Mouse (Mus musculus) cerebellum, postnatal 10 days (tissue): ENCODE data around the gene Cdk6.
"Not testable (repeated sequence)": the region's sequence is repeated elsewhere in the genome, so short reads cannot be mapped to it uniquely, and the experiment has no call there.

Experiments
- DNase-seq, 2 experiments: peaks; one replicate each; pipeline ENCODE4 v3.0.0; 2021; ENCODE audit warnings: mixed read lengths in 2 of 2

Cdk6 gene

GRCm38 (mm10) chr5:3345540-3345939 is 4.3 kb downstream of the Cdk6 start:
- not testable (repeated sequence) for DNase-seq

- not testable (repeated sequence) for DNase-seq
Measured at GRCm38 (mm10) chr5:3349393-3349792, 8.1 kb downstream of the Cdk6 start.

DNA sequence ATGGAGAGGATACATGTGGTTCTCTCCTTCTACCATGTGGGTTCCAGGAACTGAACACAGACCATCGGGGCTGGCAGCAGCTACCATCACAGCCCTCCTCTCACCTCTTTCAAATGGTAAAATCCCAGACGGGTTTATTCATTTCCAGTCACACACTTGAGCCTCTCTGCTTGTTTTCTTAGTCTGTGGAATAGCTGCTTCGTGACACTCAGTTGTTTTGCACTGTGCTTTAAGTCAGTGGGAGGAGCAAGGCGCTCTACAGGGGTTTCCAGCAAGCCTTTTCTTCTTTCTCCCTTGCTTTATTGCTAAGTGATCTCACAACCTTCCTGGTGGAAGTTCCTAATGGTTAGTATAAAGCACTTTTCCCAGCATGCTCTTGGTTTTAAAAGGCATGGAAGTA is 10.6 kb downstream of the Cdk6 start:
- DNase-seq: not testable (repeated sequence)

DNA sequence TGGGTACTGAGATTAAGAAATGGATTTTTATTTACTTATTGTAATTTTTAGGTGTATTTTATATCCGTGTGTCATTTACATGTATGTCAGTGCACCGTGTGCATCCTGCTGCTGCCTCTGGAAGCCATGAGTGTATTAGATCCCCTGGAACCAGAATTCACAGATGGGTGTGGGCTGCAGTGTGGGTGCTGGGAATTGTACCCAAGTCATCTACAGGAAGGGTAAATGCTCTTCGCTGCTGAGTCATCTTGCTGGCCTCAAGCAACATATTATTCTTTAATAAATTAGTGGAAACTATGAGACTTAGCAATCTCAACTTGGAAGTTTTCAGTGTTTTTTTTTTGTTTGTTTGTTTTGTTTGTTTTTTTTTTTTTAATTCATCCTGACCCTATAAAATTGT is 11.0 kb downstream of the Cdk6 start:
- DNase-seq: no peak

- DNase-seq: no peak
Measured at GRCm38 (mm10) chr5:3352827-3353226, 11.5 kb downstream of the Cdk6 start.

DNA sequence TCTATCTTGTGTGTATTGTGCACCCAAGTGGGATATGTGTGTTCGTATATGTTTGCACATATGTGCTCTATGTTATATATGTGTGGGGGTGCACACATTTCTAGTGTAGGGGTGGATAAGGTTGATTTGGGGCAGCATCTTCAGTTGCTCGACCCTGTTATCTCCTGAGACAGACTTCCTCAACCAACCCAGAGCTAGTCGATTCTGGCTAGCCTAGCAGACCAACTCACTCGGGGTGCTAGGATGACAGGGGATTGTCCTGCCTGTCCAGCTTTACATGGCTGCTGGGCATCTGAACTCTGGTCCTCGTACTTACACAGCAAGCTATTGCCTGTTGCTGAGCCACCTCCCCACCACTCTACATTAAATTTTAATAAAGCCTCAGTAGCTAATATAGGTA is 13.0 kb downstream of the Cdk6 start:
- DNase-seq: no peak

DNA sequence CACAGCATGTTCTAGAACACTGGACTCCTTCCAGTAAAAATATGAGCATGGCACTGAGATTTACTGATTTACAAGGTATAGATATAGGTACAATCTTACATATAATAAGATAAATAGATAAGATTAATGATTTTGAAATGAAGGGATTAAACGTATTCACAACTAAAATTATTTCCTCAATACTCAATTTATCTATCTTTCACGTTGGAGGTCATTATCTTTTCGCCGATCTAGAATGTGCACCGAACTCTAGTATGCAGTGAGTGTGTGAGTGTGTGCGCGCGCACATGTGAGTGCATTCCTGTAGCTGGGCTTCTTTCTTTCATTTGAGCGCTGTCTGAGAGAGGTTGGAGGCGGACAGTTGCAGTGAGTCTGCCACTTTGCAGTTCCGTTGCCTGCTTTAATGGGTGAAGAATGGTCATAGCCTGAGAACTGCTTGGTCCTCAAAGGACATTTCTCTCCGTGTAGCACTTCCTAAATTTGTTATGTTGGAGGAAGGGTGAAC is 13.8 kb downstream of the Cdk6 start:
- no peak for DNase-seq

GRCm38 (mm10) chr5:3355560-3356260 is 14.4 kb downstream of the Cdk6 start:
- peak; percentile 6 to 10 for DNase-seq

- DNase-seq: no peak
Measured at GRCm38 (mm10) chr5:3356261-3356778, 15.0 kb downstream of the Cdk6 start.

DNA sequence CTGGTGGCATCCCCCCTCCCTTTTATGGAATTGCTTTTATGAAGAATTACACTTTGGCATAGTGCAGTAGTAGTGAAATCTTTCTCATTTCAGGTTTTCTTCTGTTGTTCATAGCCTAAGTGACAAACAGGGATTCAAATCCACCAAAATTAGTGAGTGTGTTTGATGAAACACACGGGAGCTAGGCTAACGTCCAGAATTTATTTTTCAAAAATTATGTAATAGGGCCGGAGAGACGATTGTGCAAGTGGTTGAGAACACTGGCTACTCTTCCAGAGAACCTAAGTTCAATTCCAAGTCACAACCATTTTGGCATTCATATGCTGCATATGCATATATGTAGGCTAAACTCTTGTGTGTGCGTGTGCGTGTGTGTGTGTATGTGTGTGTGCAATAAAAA is 16.2 kb downstream of the Cdk6 start:
- DNase-seq: no peak

GRCm38 (mm10) chr5:3358687-3359520 is 17.6 kb downstream of the Cdk6 start:
- DNase-seq: no peak

DNA sequence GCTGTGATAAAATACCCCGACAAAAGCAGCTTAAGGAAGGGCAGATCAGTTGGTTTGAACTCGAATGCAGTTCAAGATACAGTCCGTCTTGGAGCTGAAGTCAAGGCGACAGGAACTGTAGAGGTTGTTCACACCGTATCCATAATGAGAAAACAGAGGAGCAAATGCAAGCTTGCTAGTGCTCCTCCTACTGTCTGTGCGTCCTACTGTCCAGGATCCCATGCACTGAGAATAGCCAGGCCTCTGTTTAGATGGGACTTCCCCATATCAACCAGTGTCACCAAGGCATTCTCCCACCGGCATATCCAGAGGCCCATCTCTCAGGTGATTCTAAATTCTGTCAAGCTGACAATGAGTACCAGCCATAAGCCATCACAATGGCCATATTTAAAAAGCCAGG is 18.6 kb downstream of the Cdk6 start:
- DNase-seq: no peak

DNA sequence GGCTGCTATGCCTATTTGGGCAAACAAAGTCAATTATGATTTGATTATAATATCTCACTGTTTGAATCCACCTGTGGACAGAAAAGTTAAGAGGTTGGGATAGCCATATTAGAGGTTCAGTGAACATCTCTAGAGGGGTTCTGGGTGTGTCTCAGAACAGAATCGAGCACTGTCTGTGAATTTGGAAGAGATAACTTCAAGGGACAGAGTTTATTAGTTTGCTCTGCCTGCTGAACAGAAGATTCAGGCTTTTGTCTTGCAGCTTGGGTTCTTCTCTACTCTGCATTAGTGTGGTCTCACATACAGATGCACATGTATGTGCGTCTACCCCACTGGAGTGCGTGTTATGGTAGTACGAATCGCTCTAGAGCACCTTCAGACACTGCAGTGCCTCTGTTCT is 20.0 kb downstream of the Cdk6 start:
- no peak for DNase-seq

DNA sequence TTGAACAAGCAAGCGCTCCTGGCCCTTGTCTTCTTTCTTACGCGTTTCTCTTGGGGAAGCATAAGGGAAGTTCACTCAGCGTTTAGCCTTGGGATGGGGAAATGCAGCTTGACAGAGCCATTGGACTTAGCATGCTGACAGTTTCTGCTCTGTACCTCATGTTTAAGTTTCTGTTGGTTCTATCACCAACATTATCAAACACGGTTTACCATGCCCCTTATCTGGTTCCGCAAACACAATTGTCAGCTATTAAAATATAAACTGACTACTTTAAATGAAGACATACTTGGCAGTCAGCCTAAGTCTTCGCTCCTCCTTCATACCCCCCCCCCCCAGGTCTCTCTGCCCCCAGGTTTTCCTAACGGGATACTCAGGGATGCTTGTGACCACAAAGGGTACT is 20.8 kb downstream of the Cdk6 start:
- DNase-seq: no peak

GRCm38 (mm10) chr5:3363036-3363983 is 22.0 kb downstream of the Cdk6 start:
- DNase-seq: no peak

DNA sequence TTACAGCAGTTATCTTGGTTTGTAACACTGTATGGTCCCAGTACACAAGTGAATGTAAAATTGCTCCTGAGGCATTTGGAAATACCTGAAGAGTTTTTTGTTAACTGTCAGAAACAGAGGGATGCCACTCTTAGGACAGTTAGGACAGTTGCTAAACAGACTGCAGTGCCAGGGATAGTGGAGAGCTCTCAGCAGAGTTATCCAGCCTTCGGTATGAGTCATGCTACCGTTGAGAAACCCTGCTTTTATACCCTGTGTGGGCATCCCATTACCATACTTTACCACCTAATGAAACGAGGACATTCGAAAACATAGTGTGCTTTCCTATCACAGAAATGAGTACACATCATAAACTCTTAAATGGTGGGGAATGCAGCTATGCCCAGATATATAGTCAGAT is 25.8 kb downstream of the Cdk6 start:
- DNase-seq: no peak

DNA sequence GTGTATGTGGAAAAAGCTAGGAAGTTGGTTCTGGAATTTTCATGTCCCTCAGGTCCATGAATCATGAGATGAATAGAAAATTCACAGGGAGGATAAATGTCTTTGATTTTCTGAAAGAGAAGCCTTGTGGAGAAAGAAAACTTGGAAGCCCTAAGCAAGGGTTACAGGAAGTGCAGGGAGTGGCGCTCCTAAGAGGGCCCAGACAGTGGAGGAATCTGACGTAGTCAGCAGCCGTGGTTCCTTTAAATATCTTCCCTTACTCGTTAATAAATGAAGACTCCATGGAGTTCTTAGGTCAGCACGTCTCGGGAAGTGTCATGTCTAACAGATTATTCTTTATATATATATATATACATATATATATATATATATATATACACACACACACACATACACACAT is 28.0 kb downstream of the Cdk6 start:
- no peak for DNase-seq

- DNase-seq: no peak
Measured at GRCm38 (mm10) chr5:3371212-3371611, 29.9 kb downstream of the Cdk6 start.

DNA sequence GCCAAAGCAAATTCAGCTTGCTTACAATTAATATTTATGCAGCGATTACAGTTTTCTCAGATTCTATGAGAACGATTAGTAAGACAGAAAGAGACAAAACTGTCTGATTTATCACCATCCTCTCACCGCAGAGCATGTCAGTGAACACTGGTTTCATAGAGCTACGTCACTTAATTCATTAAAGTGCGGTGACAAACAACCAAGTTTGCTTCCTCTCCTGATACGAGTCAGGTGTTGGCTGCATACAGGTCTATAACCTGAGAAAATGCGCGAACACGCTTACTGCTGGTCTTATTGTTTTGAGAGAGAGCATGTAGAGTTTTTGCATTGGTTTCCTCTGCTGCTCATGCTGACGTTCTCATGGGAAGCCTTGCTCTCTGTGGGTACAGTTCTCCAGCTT is 31.9 kb downstream of the Cdk6 start:
- no peak for DNase-seq

GRCm38 (mm10) chr5:3374763-3375162 is 33.5 kb downstream of the Cdk6 start:
- DNase-seq: no peak

DNA sequence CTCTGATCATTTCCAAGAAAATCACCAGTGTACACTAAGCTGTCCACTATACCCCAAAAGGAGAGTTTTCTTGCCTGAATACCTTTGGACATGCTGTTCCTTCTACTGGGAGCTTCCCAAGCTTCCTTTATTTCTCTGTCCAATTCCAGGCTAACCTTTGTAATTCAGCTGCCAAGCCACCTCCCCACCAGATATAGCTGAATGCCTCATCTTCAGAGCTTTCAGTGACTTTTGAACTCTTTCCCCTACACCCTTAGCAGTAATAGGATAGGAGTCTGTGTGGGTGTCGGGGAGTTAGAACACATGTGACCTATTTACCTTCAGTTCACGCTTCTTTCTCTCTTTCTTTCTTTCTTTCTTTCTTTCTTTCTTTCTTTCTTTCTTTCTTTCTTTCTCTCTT is 34.9 kb downstream of the Cdk6 start:
- DNase-seq: no peak

GRCm38 (mm10) chr5:3379252-3379651 is 38.0 kb downstream of the Cdk6 start:
- no peak for DNase-seq
